Mouse (Mus musculus) urinary bladder, postnatal 0 days (tissue): ENCODE results near the gene Mprip. TPM values are rescaled to one million over a fixed set of nuclear protein-coding genes. Genes with fewer than 3 reads are reported as not detected.

Source experiments
- polyA plus RNA-seq: library from polyadenylated mRNA; unstranded; fragments of >200 nt; fragmentation: Nextera tagmentation; extraction: Ambion mirVana; gene quantifications from 2 replicates; pipeline ENCODE4 v1.2.1, GENCODE M21; 2015

Mprip gene
- 51.5 and 59.3 TPM in 2 replicates for polyA plus RNA-seq

GRCm38 (mm10) chr11:59661005-59661404 lies at the start of gene Mprip:
Gene Mprip (plus strand): TSS chr11:59661305.

GRCm38 (mm10) chr11:59787199-59787781 lies 126.2 kb downstream of the Mprip start, which contains the start of gene Pld6:
Gene Pld6 (minus strand): TSS chr11:59787645.

GRCm38 (mm10) chr11:59809670-59810474 lies 148.8 kb downstream of the Mprip start, which contains the start of gene Flcn:
Gene Flcn (minus strand): TSS chr11:59810016.

Other genes starting within 250 kb of the Mprip start
- 6.0 and 6.1 TPM in 2 replicates for gene Jmjd4, start 211.3 kb upstream of the Mprip start, polyA plus RNA-seq
- 62.6 and 71.1 TPM in 2 replicates for gene Snap47, start 210.1 kb upstream of the Mprip start, polyA plus RNA-seq
- gene Zfp867, start 188.8 kb upstream of the Mprip start, polyA plus RNA-seq = 4.6 and 4.9 TPM in 2 replicates
- 8.8 and 10.8 TPM in 2 replicates for gene Zkscan17, start 134.6 kb upstream of the Mprip start, polyA plus RNA-seq
- gene Nlrp3, start 119.7 kb upstream of the Mprip start, polyA plus RNA-seq = 0.22 and 0.47 TPM in 2 replicates
- gene Olfr222, start 85.1 kb upstream of the Mprip start, polyA plus RNA-seq = not detected in 2 replicates
- not detected in 2 replicates for gene Olfr223, start 68.0 kb upstream of the Mprip start, polyA plus RNA-seq
- gene Pld6, start 126.3 kb downstream of the Mprip start, polyA plus RNA-seq = 0.29 and 0.64 TPM in 2 replicates
- 15.5 and 19.9 TPM in 2 replicates for gene Flcn, start 148.7 kb downstream of the Mprip start, polyA plus RNA-seq
- gene Nt5m, start 178.1 kb downstream of the Mprip start, polyA plus RNA-seq = 20.3 and 23.0 TPM in 2 replicates
- 108 and 116 TPM in 2 replicates for gene Cops3, start 178.5 kb downstream of the Mprip start, polyA plus RNA-seq